Mouse (Mus musculus) left cerebral cortex, adult 2 months (tissue): ENCODE measurements around the gene Pex10. TPM values are rescaled to one million over a fixed set of nuclear protein-coding genes. Genes with fewer than 3 reads are reported as not detected.

ENCODE experiments used
- DNase-seq, 2 experiments: peaks; one replicate each; pipeline ENCODE4 v3.0.0; 2021 to 2022; ENCODE audit warnings: low spot score in 2 of 2, mixed read lengths in 1 of 2; ENCODE audit errors: extremely low spot score in 1 of 2
- H3K27ac ChIP-seq: fragments of 200-600 bp; 2 replicates; pipeline ENCODE4 v1.8.1; 2022
- H3K4me3 ChIP-seq: fragments of 200-600 bp; 2 replicates; pipeline ENCODE4 v1.8.1; 2022
- CTCF ChIP-seq: fragments of 200-600 bp; IDR thresholded peaks from 2 replicates; pipeline ENCODE4 v1.8.1; 2022; ENCODE audit warnings: antibody characterized with exemption, mild to moderate bottlenecking, moderate library complexity
- intact Hi-C: fragments of 180-260 bp; cut with DNase I; formaldehyde crosslinking; loops from one replicate; pipeline ENCODE4 v1.15.1; 2025
- long read RNA-seq, 2 experiments: library from polyadenylated mRNA; stranded (forward); transcript quantifications; one replicate each; pipeline ENCODE4 v2.0.0; 2021; ENCODE audit warnings: borderline mapping rate in 2 of 2
- total RNA-seq, 2 experiments: library from RNA; stranded (reverse); gene quantifications; 2 replicates each; pipeline ENCODE4 v1.2.3; 2021

The Pex10 gene
- total RNA-seq = 10 to 100 TPM; 17.4 to 18.3 TPM
- long read RNA-seq, experiment 1, partial matches to known transcripts = 1 of 5 reads
- long read RNA-seq, experiment 1, other reads (novel, unspliced or antisense) = 1 of 5 reads
- long read RNA-seq, experiment 2, partial matches to known transcripts = 0 of 4 reads
- long read RNA-seq, experiment 2, other reads (novel, unspliced or antisense) = 2 of 4 reads

DNA sequence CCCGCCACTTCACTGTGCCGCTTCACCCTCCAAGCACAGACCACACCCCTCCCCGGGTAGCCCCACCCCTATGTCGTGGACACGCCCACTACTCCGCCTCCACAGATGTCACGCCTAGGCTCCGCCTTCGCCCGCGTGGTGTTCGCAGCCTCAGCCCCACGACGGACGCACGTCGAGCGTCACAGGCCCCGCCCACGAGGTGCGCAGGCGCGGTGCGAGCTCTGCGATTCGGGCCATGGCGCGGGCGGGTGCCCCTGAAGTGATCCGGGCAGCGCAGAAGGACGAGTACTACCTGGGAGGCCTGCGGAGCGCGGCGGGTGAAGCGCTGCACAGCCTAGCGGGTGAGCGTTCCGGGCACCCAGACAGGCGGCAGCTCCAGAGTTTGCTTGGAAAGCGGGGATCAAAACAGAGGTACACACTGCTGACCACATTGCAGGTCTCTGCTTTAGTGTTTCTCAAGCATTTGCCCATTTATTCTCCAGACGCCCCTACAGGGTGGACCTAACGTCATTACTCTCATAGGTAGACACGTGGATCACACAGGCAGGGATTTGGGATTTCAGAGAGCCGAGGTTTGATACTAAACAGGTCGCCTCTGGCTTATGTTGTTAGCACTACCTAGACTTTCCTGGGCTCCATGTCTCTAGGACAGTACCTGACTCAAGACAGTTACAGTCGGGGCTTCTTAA is at the start of gene Pex10:
Gene Pex10 (plus strand): TSS at position 183 of the 689 bp plus-strand sequence.
- peak; percentile 97 for DNase-seq
- peak within 1 kb of the TSS; percentile 80 for H3K4me3 ChIP-seq
- no peak for TF ChIP-seq CTCF
- intact Hi-C loops = loop anchor here (1.0 kb wide), 3 partner anchors 86 to 189 kb away; no protein-coding TSS in a partner anchor
- H3K27ac ChIP-seq = peak within 1 kb of the TSS; percentile 79

DNA sequence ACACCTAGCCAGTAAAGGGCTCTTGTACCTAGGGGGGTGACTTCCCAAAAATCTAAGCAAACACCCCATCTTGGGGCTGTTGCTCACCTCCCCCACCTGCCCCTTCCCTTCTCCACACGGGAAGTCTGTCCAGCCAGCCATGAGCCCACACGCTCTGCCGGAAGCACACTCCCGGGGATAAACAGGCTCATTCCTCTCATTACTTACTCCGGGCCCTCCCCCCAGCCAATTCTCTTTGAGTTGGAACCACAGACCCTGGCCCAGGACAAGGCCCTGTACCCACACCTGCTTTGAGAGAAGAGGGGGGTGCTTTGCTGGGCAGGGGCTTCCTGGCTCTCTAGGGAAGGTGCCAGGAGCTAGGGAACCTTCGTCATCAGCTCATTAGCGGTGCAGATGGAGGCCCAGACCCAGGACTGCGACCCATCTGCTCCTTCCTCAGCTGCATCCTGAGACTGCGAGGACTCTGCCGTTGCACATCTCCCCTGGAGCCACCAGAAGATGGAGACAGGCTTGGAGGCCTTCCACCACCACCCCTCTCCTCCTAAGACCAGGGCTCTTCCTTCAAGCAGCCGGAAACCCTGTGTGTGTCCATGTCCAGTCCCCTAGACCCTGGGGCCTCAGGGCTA is 49.5 kb upstream of the Pex10 start:
- intact Hi-C loops = loop anchor here (2.0 kb wide), 1 partner anchor 23 kb away; no protein-coding TSS in a partner anchor
- H3K27ac ChIP-seq = peak overlapping the region; percentile 84; the same call in 1 of the 2 replicates
- peak overlapping the region; percentile 45 for H3K4me3 ChIP-seq

DNA sequence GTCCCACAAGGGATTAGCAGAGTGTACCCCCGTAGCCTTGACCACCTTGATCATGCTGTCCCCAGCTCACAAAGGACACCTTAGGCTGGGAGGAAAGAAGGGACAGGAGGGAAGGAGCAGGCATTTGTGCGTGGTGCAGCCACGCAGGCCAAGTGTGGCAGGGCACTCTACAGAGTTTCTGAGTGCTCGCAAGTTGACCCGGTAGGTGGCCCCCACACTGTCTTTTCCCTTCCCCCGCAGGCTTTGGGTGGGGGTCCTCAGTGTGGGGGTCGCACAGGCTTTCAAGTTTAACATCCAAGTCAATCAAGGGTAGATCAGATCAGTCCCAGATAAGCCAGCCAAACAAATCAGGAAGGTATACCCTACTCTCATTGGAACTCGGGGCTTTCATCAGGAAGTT is 48.8 kb upstream of the Pex10 start:
- intact Hi-C loops = no loop called here
- peak overlapping the region; percentile 45 for H3K4me3 ChIP-seq
- TF ChIP-seq CTCF = no peak
- H3K27ac ChIP-seq = peak overlapping the region; percentile 84; the same call in 1 of the 2 replicates
- DNase-seq = no peak

More for the DNA sequence above, 49.5 kb upstream of the Pex10 start:
- TF ChIP-seq CTCF = no peak
- no peak for DNase-seq

DNA sequence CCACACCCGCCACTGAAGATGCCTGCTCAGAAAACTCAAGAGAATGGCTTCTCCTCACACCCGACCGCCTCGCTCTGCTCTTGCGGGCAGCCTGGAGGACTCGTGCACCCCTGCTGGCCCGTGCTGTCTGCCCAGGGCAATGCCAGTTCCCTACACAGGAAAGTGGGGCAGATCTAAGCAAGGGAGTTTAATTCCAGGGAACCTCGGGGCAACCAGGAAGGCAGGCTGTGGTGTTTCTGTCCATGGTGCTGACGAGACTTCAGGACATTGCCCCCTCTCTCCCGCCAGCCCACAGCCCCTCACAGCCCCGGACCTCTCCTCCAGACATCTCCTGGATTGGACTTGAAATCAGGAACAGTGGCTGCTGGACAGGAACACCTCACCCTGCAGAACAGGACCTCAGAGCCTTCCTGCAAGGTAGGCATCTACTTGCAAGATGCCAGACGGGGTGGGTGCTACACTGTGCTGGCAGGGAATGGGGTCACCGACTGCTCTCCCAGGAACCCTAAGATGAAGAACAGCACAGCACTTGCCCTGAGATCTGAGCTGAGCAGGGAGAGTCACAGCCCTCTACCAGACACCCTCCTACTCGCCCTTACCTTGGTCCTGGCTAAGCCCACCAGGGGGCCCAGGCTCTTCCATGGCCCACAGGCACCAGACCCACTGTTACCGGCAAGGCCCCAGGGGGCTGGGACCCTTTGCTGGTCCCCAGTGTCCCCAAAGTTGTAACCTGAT is 48.0 kb upstream of the Pex10 start:
- no peak for DNase-seq
- intact Hi-C loops = no loop called here
- Histone ChIP-seq H3K27ac (peak overlapping the region; percentile 84), H3K4me3 (peak overlapping the region; percentile 45)
- TF ChIP-seq CTCF = no peak

DNA sequence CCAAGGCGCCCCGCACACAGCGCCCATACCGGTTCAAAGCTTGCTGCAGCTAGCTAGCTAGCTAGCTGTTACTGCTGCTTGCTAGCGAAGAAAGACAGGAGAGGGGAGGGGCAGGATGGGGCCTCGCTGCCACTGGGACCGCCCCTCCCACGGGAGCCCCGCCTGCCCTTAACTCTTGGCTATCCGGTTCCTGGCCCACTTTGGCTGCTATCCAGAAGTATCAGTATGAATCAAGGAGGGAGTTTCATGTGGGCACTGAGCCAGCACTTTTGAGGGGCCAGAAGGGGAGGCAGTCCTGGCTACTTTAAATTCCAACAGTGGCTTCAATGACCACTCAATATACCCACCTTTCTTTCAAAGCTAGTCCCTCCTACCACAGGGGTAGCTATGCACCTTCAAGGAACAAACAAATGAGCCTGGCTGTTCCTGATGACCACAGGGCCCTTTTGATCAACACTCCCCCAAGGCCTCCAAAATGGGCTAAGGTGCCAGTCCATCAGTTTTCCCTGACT is 47.4 kb upstream of the Pex10 start:
- peak overlapping the region; percentile 84 for H3K27ac ChIP-seq
- H3K4me3 ChIP-seq = peak overlapping the region; percentile 45
- intact Hi-C loops = no loop called here
- DNase-seq = peak in 1 of 2 experiments; percentile 37
- no peak for TF ChIP-seq CTCF

DNA sequence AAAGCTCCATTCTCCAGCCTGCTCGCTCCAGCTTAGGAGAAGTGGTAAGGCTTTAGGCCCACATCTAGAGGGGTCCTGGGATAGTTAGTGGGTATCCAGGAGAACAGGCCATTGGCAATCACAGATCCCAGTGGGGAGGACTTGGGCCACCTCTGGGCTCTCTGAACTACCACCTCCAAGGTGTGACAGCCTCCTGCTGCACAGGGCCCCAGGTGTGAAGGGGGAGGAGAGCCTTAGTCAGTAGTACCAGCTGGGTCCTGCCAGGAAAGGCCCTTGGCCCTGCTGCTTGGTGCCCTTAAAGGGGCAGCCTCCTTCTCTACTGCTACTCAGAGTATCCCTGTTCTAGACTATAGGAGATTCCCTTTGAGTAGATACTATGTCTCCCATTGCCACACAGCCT is 46.7 kb upstream of the Pex10 start:
- intact Hi-C loops = no loop called here
- no peak overlapping the region for H3K4me3 ChIP-seq

DNA sequence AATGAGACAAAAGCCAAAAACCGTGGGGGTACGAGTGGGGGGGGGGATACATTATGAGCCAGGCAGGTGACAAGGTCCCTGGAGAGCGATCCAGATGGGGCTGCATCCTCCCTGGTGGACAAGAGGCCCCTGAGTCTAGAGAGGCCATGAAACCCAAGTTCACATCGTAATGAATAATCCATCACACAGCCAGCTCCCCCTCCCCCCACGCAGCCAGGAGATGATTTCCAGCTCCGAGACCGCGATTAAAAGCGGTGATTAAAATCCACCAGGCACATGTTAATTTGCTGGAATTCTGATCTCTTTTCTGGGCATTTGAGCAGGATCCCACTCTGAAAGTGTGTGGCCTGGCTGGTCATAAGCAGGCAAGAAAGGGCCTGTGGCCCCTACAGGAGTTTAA is 46.0 kb upstream of the Pex10 start:
- TF ChIP-seq CTCF = no peak

More for the DNA sequence above, 46.7 kb upstream of the Pex10 start:
- H3K27ac ChIP-seq = no peak overlapping the region
- DNase-seq = no peak
- TF ChIP-seq CTCF = no peak

DNA sequence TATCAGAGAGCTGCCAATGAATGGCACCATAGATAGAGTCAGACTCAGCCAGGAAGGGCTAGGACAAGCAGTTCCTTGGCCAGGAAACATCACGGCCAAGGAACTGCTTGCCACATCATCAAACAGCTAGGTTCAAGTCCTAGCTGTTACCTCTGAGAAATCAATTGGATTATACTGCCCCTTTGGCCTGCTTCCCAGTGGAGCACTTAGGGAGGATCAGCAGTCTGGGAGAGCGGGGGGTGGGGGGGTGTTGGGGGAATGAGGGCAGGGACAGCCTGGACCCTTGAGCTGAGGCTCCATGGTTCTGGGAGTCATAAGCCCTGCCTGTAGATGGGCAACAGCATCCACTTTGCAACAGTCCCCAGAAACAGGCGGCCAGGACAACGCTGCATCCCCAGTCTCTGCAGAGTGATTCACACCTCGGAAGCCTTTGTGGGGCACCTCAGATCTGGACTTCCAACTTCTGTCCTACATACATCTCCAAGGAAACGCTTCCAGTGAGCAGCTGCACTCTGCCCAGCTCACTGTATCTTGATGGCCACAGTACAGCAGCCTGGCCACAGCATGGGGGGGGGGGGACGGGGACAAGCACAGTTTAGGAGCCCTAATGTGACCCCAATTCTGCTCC is 44.5 kb upstream of the Pex10 start:
- no peak overlapping the region for H3K4me3 ChIP-seq
- no peak for DNase-seq
- no peak overlapping the region; the same call in 1 of the 2 replicates for H3K27ac ChIP-seq
- intact Hi-C loops = no loop called here
- TF ChIP-seq CTCF = no peak

More for the DNA sequence above, 46.0 kb upstream of the Pex10 start:
- Histone ChIP-seq H3K27ac (no peak overlapping the region), H3K4me3 (no peak overlapping the region)
- no peak for DNase-seq
- intact Hi-C loops = no loop called here

DNA sequence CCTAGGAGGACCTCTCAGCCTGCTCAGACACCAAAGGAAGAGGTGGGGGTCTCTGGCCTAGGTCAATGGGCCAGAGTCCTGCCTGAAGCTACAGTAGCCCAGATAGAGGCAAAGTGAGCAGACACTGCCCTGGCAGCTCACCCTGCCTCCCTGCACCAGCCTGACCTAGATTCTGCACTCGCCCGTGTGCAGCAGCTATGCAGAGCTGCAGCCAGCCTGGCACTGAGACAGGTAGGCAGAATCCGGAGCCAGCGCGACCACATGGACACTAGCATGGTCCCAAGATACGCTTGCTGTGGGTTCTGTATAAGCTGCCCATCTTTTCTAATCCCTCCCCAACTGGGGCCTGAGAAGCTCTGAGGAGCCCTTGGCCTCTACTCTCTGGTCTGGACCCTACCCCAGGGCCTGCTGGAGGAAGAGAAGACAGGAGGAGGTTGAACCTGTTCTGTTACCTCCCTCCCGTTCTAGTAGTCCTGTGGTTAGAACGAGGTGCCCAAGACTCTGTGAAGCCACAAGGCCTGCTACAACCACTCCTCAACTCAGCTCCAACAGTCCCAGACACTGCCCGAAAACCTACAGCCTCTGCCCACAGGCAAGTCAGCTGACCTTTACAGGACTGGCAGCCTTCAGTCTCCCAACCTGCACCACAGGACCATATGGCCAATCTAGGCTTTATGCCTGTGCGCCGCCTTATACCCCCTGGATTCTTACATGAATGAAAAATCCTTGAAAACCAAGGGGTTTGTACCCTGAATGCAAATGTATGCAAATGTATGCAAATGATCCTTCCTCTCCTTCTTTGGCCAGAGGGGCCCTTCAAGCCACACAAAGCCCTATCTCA is 42.4 kb upstream of the Pex10 start:
- DNase-seq = no peak
- no peak for TF ChIP-seq CTCF
- no peak overlapping the region for H3K4me3 ChIP-seq
- H3K27ac ChIP-seq = peak overlapping the region; percentile 32; the same call in 1 of the 2 replicates
- intact Hi-C loops = no loop called here

DNA sequence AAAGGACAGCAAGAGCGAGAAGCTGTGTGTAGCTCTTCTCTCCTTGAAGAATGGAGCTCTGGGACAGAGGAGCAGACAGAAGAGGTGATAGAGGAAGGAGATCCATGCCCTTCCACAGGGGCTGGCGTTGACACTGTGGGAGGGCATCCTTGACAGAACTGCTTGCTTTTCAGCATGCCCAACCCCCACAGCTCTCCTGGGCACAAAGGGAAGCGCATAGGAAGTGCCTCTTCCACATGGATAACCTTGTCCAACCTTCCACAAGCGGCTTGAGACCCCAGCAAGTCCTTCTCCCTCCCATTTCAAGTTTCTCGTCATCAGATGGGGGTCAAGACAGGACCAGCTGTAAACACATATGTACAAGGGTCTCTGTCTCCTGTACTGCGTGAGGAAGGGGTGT is 33.7 kb upstream of the Pex10 start:
- no peak for TF ChIP-seq CTCF
- intact Hi-C loops = no loop called here
- H3K27ac ChIP-seq = no peak overlapping the region
- H3K4me3 ChIP-seq = no peak overlapping the region
- no peak for DNase-seq
